Mouse (Mus musculus): ENCODE data around the gene Hif1an.

- no peak for TF ChIP-seq CTCF (IDR thresholded peaks at IDR 0.05; ENCODE audit: control insufficient read depth, insufficient read depth, insufficient read length)
- TF ChIP-seq MAX (IDR thresholded peaks at IDR 0.05): no peak
- TF ChIP-seq USF1 (IDR thresholded peaks at IDR 0.05; ENCODE audit: low read depth): no peak
- TF ChIP-seq MYOG (IDR thresholded peaks at IDR 0.05; ENCODE audit: control insufficient read depth, extremely low read depth, insufficient read length): no peak
- no peak for TF ChIP-seq FOSL1 (IDR thresholded peaks at IDR 0.05; ENCODE audit: insufficient read depth, low read length, poor library complexity, severe bottlenecking)
- TF ChIP-seq CEBPB (IDR thresholded peaks at IDR 0.05; ENCODE audit: low read depth): no peak
- no peak for TF ChIP-seq MYOD1 (IDR thresholded peaks at IDR 0.05; ENCODE audit: control insufficient read depth, insufficient read length, low read depth)
Observed at GRCm38 (mm10) chr19:44517996-44518768, 44.5 kb upstream of the Hif1an start.

All from C2C12 (cell line).